Mouse (Mus musculus) thymus, adult 2 months (tissue): ENCODE measurements at regions not wholly inside any gene's neighbourhood (a gene's known extent, or its start where the extent isn't known, plus 50 kb on each side); places are given as distances from the start of the nearest gene placed in this dataset.

Source experiments
- CTCF ChIP-seq: fragments of 200-500 bp; IDR thresholded peaks from 2 replicates; pipeline ENCODE4 v1.5.1; 2012; ENCODE audit warnings: mild to moderate bottlenecking, control low read depth, low read length, moderate library complexity, borderline replicate concordance; ENCODE audit not compliant: control insufficient read depth, poor library complexity, insufficient read depth; ENCODE audit errors: extremely low read depth
- POLR2A ChIP-seq: fragments of 200-500 bp; IDR thresholded peaks from 2 replicates; pipeline ENCODE4 v1.6.1; 2012; ENCODE audit warnings: mild to moderate bottlenecking, low read length, control low read depth, moderate library complexity; ENCODE audit not compliant: control insufficient read depth, poor library complexity, insufficient read depth; ENCODE audit errors: extremely low read depth

GRCm38 (mm10) chr13:44155956-44156355 is 371.4 kb downstream of the Cd83 start:
- TF ChIP-seq CTCF (no peak), POLR2A (no peak)
